Mouse (Mus musculus) gastrocnemius, postnatal 36 days (tissue): ENCODE measurements around the gene Gm10645. TPM values are rescaled to one million over a fixed set of nuclear protein-coding genes. Genes with fewer than 3 reads are reported as not detected.

Experiments
- DNase-seq, 2 experiments: peaks; one replicate each; pipeline ENCODE4 v3.0.0; 2022
- intact Hi-C: fragments of 180-260 bp; cut with DNase I; formaldehyde crosslinking; loops from one replicate; pipeline ENCODE4 v1.15.1; 2025
- long read RNA-seq, 2 experiments: library from polyadenylated mRNA; stranded (forward); transcript quantifications; one replicate each; pipeline ENCODE4 v2.0.0; 2021
- total RNA-seq, 2 experiments: library from RNA; stranded (reverse); gene quantifications; 2 replicates each; pipeline ENCODE4 v1.2.3; 2021

Gene Gm10645
- not detected for total RNA-seq
- long read RNA-seq, experiment 1: 0 reads
- long read RNA-seq, experiment 2: 0 reads

DNA sequence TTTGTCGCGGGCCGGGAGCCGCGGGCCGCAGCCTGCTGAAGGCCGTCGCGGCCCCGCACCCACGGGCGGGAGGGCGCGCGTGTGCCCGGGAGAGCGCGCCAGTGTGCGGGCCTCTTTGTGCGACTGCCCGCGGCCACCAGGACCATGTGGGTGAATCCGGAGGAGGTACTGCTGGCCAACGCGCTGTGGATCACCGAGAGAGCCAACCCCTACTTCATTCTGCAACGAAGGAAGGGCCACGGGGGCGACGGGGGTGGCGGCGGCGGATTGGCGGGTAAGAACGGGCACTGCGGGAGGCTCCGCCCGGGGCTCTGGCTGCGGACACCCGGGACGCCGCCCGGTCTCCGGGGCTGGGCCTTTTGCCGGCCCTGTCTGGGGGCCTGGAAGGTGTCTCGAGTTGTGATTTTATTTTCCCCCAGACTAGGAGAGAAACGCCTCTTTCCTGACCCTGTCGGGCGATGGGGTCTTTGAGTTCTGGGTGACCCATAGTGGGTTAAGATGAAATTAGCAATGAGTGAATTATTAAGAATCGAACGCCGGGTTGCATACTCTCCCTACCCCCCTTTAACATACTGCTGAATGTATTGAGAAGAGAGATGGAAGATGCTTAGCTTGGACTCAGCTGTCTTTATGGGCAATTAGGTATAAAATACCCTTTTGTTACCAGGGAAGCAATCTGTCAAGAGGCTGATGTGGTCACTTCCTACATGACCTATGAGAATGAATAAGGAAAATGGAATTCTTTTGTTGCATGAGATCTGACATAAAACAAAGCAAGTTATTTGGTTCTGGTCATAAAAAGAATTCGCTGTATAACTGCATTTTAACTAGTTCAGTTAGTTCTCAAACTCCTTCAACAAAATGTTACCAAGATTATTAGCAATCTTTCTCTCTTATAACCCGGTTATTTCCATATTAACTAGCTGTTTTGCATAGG, at the start of gene Gm10645:
TSS of gene Gm10645 (minus strand) at position 240 of the 937 bp plus-strand sequence.
- intact Hi-C loops: no loop called here
- DNase-seq: peak; percentile 13 to 27

- DNase-seq: no peak
- intact Hi-C loops: no loop called here
These were observed 49.1 kb upstream of the Gm10645 start for GRCm38 (mm10) chr8:83215065-83215464.

- intact Hi-C loops: no loop called here
- no peak for DNase-seq
These were observed 44.7 kb upstream of the Gm10645 start for GRCm38 (mm10) chr8:83210676-83211075.

DNA sequence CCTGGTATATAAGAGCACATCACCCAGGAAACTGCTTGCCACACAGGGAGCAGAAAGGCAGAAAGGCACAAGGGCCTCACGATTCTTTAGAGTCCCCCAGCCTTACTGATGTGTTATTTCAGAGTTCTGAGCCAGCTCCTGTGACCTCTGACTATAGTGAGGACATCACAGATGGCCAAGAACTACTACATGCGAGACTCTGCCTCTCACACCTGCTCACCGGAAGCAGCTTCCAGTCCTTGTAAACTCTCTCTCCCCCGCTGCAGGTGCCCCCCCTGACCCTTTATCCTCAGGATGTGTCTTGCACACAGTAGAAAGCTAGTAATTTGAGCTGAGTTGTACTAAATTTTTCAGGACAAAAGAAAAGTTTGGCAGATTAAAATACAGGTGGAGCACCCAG, 43.6 kb upstream of the Gm10645 start:
- no peak for DNase-seq
- intact Hi-C loops: no loop called here

DNA sequence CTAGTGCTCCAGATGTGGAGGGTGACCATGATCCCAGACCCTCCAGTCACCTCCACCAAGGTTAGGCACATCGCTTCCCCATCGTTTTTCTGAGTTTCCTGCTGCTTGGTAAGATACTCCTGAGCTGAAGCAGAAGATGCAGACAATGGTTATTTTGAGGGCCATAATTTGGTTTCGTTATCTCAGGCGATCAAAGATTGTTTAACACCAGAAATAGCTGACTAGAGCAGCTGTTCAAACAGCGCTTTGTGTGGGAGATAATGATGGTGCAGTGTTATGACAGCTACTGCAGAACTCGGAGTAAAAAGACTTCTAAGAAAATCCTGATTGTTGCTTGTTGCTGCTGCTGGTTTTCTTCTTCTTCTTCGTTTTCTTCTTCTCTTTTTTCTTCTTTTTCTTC, 39.9 kb upstream of the Gm10645 start:
- intact Hi-C loops: no loop called here
- DNase-seq: no peak

DNA sequence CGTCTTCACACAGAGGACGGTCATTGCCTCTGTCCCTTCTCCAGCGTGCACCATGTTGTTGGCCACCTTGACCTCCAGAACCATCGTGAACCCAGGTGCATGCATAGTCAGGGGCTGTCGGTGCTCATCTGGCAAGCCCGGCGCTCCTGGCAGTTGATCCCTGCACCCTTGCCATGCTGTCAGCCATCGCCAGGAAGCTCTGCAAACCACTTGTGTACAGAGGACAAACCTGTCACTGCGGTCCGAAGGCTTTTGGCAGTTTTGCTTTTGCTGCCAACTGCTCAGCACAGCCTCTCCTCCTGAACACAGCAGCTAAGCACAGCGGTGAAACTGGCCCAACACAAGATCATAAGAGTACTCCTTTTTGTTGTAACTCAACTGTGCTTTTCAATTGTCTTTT, 37.0 kb upstream of the Gm10645 start:
- DNase-seq: no peak
- intact Hi-C loops: no loop called here

DNA sequence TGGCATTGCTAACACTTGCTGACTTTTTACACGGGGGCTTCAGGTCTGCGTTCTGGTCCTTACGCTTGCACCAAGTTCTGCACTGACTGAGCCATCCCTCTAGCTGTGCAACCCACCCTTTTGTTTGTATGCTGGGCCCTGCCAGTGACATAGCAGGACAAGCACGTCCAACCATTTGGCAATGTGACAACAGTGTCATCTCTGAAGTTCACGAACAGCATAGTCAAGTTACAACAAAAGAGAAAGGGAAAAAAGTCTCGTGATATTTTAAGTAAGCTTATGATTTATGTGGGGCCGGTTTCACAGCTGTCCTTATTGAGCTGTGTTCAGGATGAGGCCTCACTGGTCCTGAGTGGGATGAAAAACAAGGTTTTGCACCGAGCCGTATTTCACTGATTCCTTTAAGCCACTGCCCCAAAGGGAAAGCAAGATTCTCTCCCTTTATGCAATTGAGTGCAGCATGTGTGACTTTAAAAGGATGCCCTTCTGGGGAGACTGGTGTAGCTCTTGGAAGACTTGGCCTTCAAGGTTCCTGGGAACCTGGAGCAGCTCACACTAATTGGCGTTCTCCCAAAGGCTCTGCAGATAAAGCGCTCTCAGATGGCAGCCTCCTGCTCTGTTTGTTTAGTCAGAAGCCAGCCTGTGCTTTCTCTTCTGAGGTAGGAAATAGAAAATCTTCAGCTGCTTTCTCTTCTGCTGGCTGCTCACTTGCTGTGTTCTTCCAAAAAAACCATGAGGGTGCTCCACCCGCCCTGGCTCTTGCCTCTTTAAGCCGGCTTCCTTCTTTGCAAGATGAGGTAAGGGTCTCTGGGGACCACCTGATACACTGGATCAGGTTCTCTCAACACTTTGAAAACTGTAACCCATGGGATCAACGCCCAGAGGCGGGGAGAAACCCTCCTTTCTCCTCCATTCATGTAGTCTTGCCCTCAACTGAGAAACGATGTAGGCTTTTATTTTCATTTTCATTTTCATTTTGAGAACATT, 34.5 kb upstream of the Gm10645 start:
- no peak for DNase-seq
- intact Hi-C loops: no loop called here

GRCm38 (mm10) chr8:83199715-83200114, 33.7 kb upstream of the Gm10645 start:
- no peak for DNase-seq
- intact Hi-C loops: no loop called here

DNA sequence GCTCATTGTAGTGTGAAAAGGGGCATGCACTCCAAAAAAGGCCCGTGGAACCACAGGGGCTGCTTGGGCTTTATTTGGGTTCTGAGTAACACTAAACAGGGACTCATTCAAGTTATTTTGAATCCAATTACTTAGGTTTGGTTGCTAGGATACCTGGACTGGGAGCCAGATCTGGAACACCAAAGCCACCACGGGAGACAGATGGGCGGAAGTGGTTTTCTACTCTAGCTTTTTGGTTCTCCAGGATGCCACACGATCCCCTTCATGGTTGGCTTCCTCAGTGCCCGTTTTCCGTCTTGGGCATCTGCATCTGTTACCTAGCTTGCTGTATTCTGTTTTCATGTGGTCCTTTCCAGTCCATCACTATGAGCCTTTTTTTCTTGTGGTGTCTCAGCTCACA, 30.1 kb upstream of the Gm10645 start:
- no peak for DNase-seq
- intact Hi-C loops: no loop called here

GRCm38 (mm10) chr8:83189538-83190095, 23.6 kb upstream of the Gm10645 start:
- intact Hi-C loops: no loop called here
- no peak for DNase-seq

- no peak for DNase-seq
- intact Hi-C loops: no loop called here
These were observed 21.5 kb upstream of the Gm10645 start for GRCm38 (mm10) chr8:83187363-83187962.

DNA sequence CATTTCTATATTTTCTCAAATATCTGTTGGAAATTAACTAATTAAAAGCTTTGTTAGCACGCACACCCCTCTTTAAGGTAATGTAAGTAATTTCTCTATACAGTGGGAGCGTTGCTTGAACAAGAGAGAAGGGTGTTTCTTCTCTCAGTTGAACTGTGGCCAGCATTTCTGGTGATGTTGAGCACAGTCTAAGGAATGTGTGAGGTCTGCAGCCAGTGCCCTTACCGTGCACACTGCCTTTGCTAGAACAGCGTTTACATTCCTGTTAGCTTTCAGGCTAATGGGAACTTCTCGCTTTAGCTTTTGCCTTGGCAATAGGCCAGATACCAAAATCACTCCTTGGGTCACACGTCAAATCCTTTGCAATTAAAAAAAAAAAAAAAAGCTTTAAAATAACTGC, 20.4 kb upstream of the Gm10645 start:
- intact Hi-C loops: no loop called here
- no peak for DNase-seq

DNA sequence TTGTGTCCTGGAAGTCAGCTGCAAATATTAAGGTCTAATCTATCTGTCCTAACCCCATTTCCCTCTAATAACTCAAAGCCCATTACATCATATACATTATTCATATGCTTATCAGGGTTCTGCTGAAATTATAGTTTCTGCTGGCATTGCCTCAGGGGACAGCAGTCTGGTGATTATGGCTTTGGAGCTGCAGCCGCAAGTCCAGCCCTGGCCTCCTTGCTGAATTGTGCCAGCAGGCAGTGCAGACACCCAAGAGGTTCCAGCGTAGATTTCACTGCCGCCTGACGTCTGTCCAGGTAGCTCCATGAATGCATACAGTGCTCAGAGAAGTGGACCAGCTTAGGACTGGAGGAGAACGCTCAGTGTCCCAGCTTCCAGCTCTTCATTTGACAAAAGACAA, 16.8 kb upstream of the Gm10645 start:
- intact Hi-C loops: no loop called here
- DNase-seq: no peak

GRCm38 (mm10) chr8:83181851-83182482, 16.0 kb upstream of the Gm10645 start:
- no peak for DNase-seq
- intact Hi-C loops: no loop called here

DNA sequence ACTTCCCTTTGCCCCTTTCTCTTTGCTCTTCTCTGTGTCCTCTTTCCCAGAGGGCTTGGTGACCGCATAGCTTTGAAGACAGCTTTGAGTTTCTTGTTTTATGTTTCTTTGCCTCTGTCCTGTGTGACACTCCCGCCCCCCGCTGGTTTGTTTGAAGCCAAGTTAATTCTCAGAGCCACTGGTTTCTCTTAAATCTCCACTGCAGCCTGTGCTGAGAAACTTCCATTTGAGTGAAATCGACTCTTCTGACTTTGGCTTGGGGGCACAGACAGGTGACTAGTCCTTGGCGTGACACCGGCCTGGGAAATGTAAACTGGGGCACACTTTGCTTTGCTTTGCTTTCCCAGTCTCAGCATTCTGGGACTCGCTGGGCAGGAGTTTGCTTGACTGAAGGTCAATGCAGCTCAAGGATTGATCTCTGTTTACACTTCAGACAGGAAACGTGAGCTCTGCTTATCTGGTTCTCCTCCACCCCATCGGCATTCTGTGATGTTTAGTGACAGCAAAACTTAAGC, 12.3 kb upstream of the Gm10645 start:
- intact Hi-C loops: loop anchor here (5.0 to 10.0 kb wide), 2 partner anchors 76 to 323 kb away; no protein-coding TSS in a partner anchor

DNA sequence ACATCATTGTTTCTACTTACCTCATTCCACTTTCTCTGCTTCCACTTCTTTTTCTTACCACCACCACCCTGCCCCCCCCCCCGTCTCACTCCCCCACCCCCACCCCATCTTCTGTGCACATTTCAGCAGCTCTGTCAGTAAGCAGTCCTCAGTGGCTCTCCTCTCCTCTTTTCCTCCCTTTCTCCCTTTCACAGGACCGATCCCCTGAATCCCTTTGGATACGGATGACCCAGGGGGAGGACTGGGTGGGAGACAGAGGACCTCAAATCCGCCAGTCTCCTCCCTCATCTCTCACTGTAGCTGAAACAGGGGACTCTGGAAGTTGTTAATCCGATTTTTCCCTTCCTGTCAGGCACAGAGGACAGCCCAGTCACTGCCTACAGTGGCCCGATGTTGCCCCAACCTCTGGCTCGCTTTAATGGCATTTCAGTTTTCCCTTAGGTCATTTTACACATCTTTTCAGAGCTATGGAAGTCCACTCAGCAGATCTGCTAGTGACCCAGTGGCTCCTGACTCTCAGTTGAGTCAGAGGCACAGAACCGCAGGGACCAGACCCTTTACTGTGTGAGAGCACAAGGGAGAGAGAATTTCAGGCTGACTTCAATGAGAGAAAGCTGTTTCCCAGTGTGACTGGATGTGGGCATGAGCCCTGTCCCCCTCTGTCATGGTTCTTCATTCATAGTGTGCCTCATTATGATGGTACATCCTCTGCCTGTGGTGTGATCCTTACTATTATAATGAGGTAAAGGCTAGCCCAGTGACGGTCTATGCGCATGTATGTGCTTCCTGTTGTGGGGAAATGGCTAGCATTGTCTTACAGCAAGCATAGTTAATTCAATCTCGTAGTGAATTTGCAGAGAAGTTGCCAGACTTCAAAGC, 11.6 kb upstream of the Gm10645 start:
- DNase-seq: no peak
- intact Hi-C loops: loop anchor here (5.0 to 10.0 kb wide), 2 partner anchors 75 to 323 kb away; no protein-coding TSS in a partner anchor

More for the DNA sequence above, 12.3 kb upstream of the Gm10645 start:
- DNase-seq: no peak

DNA sequence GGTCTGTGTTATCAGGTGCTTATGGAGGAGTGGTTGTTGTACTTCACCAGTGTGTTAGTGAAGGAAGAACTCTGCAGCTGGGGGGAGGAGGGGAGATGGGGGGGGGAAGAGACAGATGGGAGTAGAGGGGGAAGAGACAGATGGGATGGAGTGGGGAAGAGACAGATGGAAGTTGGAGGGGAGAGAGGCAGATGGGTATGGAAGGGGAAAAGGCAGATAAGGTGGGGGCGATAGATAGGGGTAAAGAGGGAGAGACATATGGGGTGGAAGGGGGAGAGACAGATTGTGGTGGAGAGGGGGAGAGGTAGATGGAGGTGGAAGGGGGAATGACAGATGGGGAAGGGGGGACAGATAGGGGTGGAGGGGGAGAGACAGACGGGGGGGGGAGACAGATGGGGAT, 10.8 kb upstream of the Gm10645 start:
- DNase-seq: no peak
- intact Hi-C loops: loop anchor here (5.0 to 10.0 kb wide), 2 partner anchors 74 to 322 kb away; no protein-coding TSS in a partner anchor

- intact Hi-C loops: loop anchor here (5.0 to 10.0 kb wide), 2 partner anchors 73 to 321 kb away; no protein-coding TSS in a partner anchor
- no peak for DNase-seq
These were observed 9.7 kb upstream of the Gm10645 start for GRCm38 (mm10) chr8:83175680-83176079.
